9 mouse cellular contexts compared by ENCODE assay signal in the genomic region with DNA sequence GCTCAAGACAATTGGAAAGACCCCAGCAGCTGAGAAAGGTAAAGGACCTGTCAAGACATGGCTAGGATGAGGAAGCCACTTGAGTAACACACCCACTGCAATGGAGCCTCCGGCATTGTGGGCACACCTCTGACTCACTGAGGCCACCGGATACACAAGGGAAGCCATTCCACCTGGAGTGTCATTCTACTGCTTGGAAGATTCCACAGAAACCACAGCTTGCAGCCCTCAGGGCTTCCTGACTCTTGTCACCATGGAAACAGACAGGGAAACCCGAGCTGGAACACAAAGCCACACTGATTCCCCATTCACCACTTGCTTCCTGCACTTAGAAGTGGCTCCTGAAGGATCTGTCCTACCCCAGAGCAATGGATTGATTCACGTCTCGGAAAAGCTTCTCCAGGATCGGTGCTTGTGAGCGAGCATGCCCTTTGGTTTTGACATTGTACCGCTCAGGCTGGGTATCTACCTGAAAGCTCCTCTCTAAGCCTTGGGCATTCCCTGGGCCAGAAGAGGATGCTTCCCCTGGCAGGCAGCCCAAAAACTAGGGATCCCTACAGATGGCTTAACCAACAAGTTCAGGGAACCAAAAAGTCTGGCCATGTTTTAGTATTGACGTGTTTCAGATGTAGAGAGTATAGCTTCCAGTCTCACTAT. TPM values are rescaled to one million over a fixed set of nuclear protein-coding genes. Genes with fewer than 3 reads are reported as not detected.
DNase-seq lines count a peak whose midpoint lies in the region; ATAC-seq and TF ChIP-seq lines count a peak whose summit lies in the region.
"Had no signal": no experiment of that assay in that cellular context is flagged by ENCODE, and none has a peak within 500 bp of the region (broad histone marks: within the 10 kb centered on the region; RNA-seq: fewer than 3 reads in every experiment).

No protein-coding gene starts in this region.

- no peaks in the 10 kb centered on the region for H3K27me3 ChIP-seq in neural tube, embryonic 11.5 days (ENCODE audit: control insufficient read depth, insufficient read depth, low read length)
- H3K27me3 ChIP-seq in limb, embryonic 14.5 days (ENCODE audit: control insufficient read depth, insufficient read depth, low read length) = no peaks in the 10 kb centered on the region

- ATAC-seq in cerebellum, adult (ENCODE audit: insufficient number of reproducible peaks, low FRiP score, low TSS enrichment) = peak; percentile 23; the same call in 1 of the 2 replicates
- no peak for ATAC-seq in neural tube, embryonic 11.5 days (ENCODE audit: insufficient read depth, low FRiP score, low TSS enrichment)
- ATAC-seq in limb, embryonic 14.5 days (ENCODE audit: low FRiP score, low read depth) = peak; percentile 42; the same call in 1 of the 2 replicates
- ATAC-seq in activated CD4-positive, CD25-positive, alpha-beta regulatory T cell, adult 4 months = no peak
- no peak for ATAC-seq in monocyte, adult 5-6 weeks (replicated peaks; ENCODE audit: insufficient number of reproducible peaks, low FRiP score, low TSS enrichment, poor library complexity, severe bottlenecking)

- no peak overlapping the region for H3K4me3 ChIP-seq in neural tube, embryonic 11.5 days (ENCODE audit: low read depth, low read length)
- no peak overlapping the region for H3K4me3 ChIP-seq in limb, embryonic 14.5 days (replicated peaks; ENCODE audit: low read length)
- H3K4me3 ChIP-seq: erythroblast, embryonic 14.5 days had no signal

- DNase-seq in cerebellum, adult 9-11 months = no peak
- peak; percentile 32 for DNase-seq in neural tube, embryonic 11.5 days (ENCODE audit: low spot score)
- DNase-seq in neural tube, embryonic 10.5 days (ENCODE audit: extremely low spot score, low spot score) = no peak
- peak; percentile 26 for DNase-seq in heart, postnatal 25 days (ENCODE audit: low spot score)
- peak; percentile 35 for DNase-seq in limb, embryonic 14.5 days (ENCODE audit: low spot score)

- WGBS in neural tube, embryonic 11.5 days = 62% methylated on average over 9 of the region's 9 CpGs
- WGBS in limb, embryonic 14.5 days = 59% methylated on average over 9 of the region's 9 CpGs

- no peaks in the 10 kb centered on the region for H3K4me1 ChIP-seq in neural tube, embryonic 11.5 days (ENCODE audit: control insufficient read depth, insufficient read depth, low read length)
- 0 out of 2 replicates have a peak, but pooled peaks cover 9% of the 10 kb centered on the region for H3K4me1 ChIP-seq in limb, embryonic 14.5 days (ENCODE audit: control insufficient read depth, insufficient read depth, low read length)

- no peak overlapping the region for H3K27ac ChIP-seq in neural tube, embryonic 11.5 days (ENCODE audit: low read depth, low read length)
- H3K27ac ChIP-seq in limb, embryonic 14.5 days (replicated peaks; ENCODE audit: low read depth, low read length) = no peak overlapping the region

- H3K9me3 ChIP-seq in neural tube, embryonic 11.5 days (ENCODE audit: control insufficient read depth, low read length) = no peaks in the 10 kb centered on the region
- H3K9me3 ChIP-seq in limb, embryonic 14.5 days (ENCODE audit: control insufficient read depth, low read length) = no peaks in the 10 kb centered on the region

- intact Hi-C loops in heart, postnatal 25 days (cut with DNase I) = loop anchor here (5.0 kb wide), 1 partner anchor 84 kb away; no protein-coding TSS in a partner anchor

- H3K9ac ChIP-seq in neural tube, embryonic 11.5 days (ENCODE audit: low read length) = no peak overlapping the region
- H3K9ac ChIP-seq in limb, embryonic 14.5 days (ENCODE audit: low read depth, low read length, severe bottlenecking) = no peak overlapping the region

- no peak overlapping the region for H3K4me2 ChIP-seq in neural tube, embryonic 11.5 days (ENCODE audit: low read depth)
- no peak overlapping the region for H3K4me2 ChIP-seq in limb, embryonic 14.5 days (replicated peaks; ENCODE audit: low read depth, low read length, severe bottlenecking)

- peaks cover 4% of the 10 kb centered on the region for H3K36me3 ChIP-seq in neural tube, embryonic 11.5 days (ENCODE audit: control insufficient read depth, insufficient read depth, low read length)
- H3K36me3 ChIP-seq in limb, embryonic 14.5 days (ENCODE audit: control insufficient read depth, insufficient read depth, low read length) = peaks cover 95% of the 10 kb centered on the region

- no peak for TF ChIP-seq POLR2A in limb, embryonic 14.5 days (IDR thresholded peaks at IDR 0.05; ENCODE audit: borderline replicate concordance, extremely low read depth, insufficient read depth, insufficient read length)

RNA-seq across cellular contexts. Expression of gene Trib2, which starts 15.7 kb away (rescaled TPM):
- polyA plus RNA-seq in neural tube, embryonic 11.5 days (2014; fragmentation: Nextera tagmentation; extraction: Ambion mirVana) = 79.8 and 80.4 TPM in 2 replicates
- total RNA-seq in heart, postnatal 25 days (2021) = 10 to 100 TPM; 39.1 to 41.1 TPM
- 44.7 and 53.0 TPM in 2 replicates for polyA plus RNA-seq in limb, embryonic 14.5 days (2012; rRNA removed)
- polyA plus RNA-seq in limb, embryonic 14.5 days (2014; fragmentation: Nextera tagmentation; extraction: Ambion mirVana) = 64.2 and 71.1 TPM in 2 replicates
- 100 to 1,000 TPM in 1 of 2 experiments, 10 to 100 TPM in 1; 90.9 to 103 TPM for polyA plus RNA-seq in activated CD4-positive, CD25-positive, alpha-beta regulatory T cell, adult 4 months (2017; shearing (Covaris generic))
- 4.4 to 12.6 TPM (median 5.5 TPM) in 3 replicates for total RNA-seq in monocyte, adult 5-6 weeks (2017)
- polyA plus RNA-seq: erythroblast, embryonic 14.5 days had no signal

Comparison
In these comparisons a context has a peak if more than half of its experiments do, and no peak if none do; other contexts are left out.
1. DNase-seq: peak in neural tube, embryonic 11.5 days (single experiment), heart, postnatal 25 days (single experiment) and limb, embryonic 14.5 days (single experiment); none in cerebellum, adult 9-11 months (single experiment) and neural tube, embryonic 10.5 days (single experiment).
2. ATAC-seq: peak in cerebellum, adult (single experiment) and limb, embryonic 14.5 days (single experiment); none in neural tube, embryonic 11.5 days (single experiment), activated CD4-positive, CD25-positive, alpha-beta regulatory T cell, adult 4 months (single experiment) and monocyte, adult 5-6 weeks (single experiment).